Mouse (Mus musculus): ENCODE results near the gene Gm7682. TPM values are rescaled to one million over a fixed set of nuclear protein-coding genes. Genes with fewer than 3 reads are reported as not detected.
"Not testable (repeated sequence)": the region's sequence is repeated elsewhere in the genome, so short reads cannot be mapped to it uniquely, and the experiment has no call there.

Gm7682 gene
- not detected in 2 replicates for polyA plus RNA-seq (2014; fragmentation: Nextera tagmentation; extraction: Ambion mirVana)

GRCm38 (mm10) chr5:94445484-94445883 is at the start of gene Gm7682:
TSS of gene Gm7682 (plus strand) at chr5:94445784.
- H3K9ac ChIP-seq (ENCODE audit: low read depth, low read length); H3K9me3 ChIP-seq (ENCODE audit: control insufficient read depth, low read length); H3K36me3 ChIP-seq (ENCODE audit: control insufficient read depth, insufficient read depth, low read length); H3K27me3 ChIP-seq (replicated peaks; ENCODE audit: control insufficient read depth, insufficient read depth, low read length); H3K4me2 ChIP-seq; H3K4me1 ChIP-seq (replicated peaks; ENCODE audit: control insufficient read depth, insufficient read depth, low read length); ATAC-seq (replicated peaks; ENCODE audit: low FRiP score); DNase-seq (ENCODE audit: low spot score); H3K27ac ChIP-seq (ENCODE audit: low read depth, low read length); H3K4me3 ChIP-seq (ENCODE audit: low read depth, low read length): not testable (repeated sequence)
- WGBS, result no CpG with 5 or more reads among the region's 3 CpGs

Other genes starting within 250 kb of the Gm7682 start
- gene Gm3106, start 227.8 kb upstream of the Gm7682 start, polyA plus RNA-seq (2014; fragmentation: Nextera tagmentation; extraction: Ambion mirVana), result not detected in 2 replicates
- 0.21 and 0.35 TPM in 2 replicates for gene A430089I19Rik, start 139.0 kb upstream of the Gm7682 start, polyA plus RNA-seq (2014; fragmentation: Nextera tagmentation; extraction: Ambion mirVana)
- not detected in 2 replicates for gene Gm6502, start 131.3 kb upstream of the Gm7682 start, polyA plus RNA-seq (2014; fragmentation: Nextera tagmentation; extraction: Ambion mirVana)
- gene AA792892, start 106.0 kb upstream of the Gm7682 start, polyA plus RNA-seq (2014; fragmentation: Nextera tagmentation; extraction: Ambion mirVana), result not detected in 2 replicates
- not detected in 2 replicates for gene Gm3139, start 80.5 kb downstream of the Gm7682 start, polyA plus RNA-seq (2014; fragmentation: Nextera tagmentation; extraction: Ambion mirVana)
- gene Gm3147, start 170.6 kb downstream of the Gm7682 start, polyA plus RNA-seq (2014; fragmentation: Nextera tagmentation; extraction: Ambion mirVana), result not detected in 2 replicates
- not detected in 2 replicates for gene Gm6509, start 178.2 kb downstream of the Gm7682 start, polyA plus RNA-seq (2014; fragmentation: Nextera tagmentation; extraction: Ambion mirVana)
- gene Gm6205, start 202.6 kb downstream of the Gm7682 start, polyA plus RNA-seq (2014; fragmentation: Nextera tagmentation; extraction: Ambion mirVana), result not detected in 2 replicates

Measured in liver, embryonic 11.5 days (tissue).